Mouse (Mus musculus): ENCODE measurements around the gene Ncor2.

DNA sequence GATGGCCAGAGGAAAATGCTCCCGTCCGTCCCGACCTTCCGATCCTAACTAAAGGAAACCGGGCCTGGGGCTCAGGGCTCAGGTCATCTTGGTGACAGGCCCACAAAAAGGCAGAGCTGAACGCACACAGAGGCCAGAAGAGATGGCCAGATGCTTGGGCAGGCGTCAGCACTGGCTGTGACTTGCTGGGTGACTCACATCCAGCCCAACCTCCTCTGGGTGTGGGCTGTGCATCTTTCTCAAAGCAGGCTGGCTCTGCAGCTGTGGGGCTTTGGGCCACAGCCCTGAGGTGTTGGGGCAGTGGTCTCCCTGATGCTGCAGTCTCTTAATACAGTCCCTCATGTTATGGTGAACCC lies 37.5 kb downstream of the Ncor2 start:
- TF ChIP-seq CTCF (conservative IDR thresholded peaks at IDR 0.05; ENCODE audit: low read length) (no peak), POU5F1 (IDR thresholded peaks at IDR 0.05; ENCODE audit: borderline replicate concordance, low read length) (no peak), NANOG (IDR thresholded peaks at IDR 0.05; ENCODE audit: borderline replicate concordance, low read length) (no peak)
